Mouse (Mus musculus) stomach, embryonic 16.5 days (tissue): ENCODE data around the gene Eda. TPM values are rescaled to one million over a fixed set of nuclear protein-coding genes. Genes with fewer than 3 reads are reported as not detected.

Source experiments
- ATAC-seq: fragments of 200-750 bp; cut with Nextera tagmentation; 2 replicates; pipeline ENCODE4 v1.8.0; 2017; ENCODE audit warnings: moderate number of reproducible peaks, moderate TSS enrichment; ENCODE audit not compliant: insufficient read depth, low FRiP score
- H3K27ac ChIP-seq: fragments of 300-500 bp; sonication (generic); 2 replicates; pipeline ENCODE4 v1.5.1; 2014; ENCODE audit warnings: low read length
- H3K27me3 ChIP-seq: fragments of 300-500 bp; sonication (generic); 2 replicates; pipeline ENCODE4 v1.6.1; 2014; ENCODE audit warnings: low read length, control low read depth, mixed read lengths; ENCODE audit not compliant: control insufficient read depth, insufficient read depth
- H3K36me3 ChIP-seq: fragments of 300-500 bp; sonication (generic); 2 replicates; pipeline ENCODE4 v1.6.1; 2014; ENCODE audit warnings: low read length; ENCODE audit not compliant: control insufficient read depth, insufficient read depth
- H3K4me1 ChIP-seq: fragments of 300-500 bp; sonication (generic); 2 replicates; pipeline ENCODE4 v1.6.1; 2014; ENCODE audit warnings: low read length, control low read depth, mixed read lengths; ENCODE audit not compliant: control insufficient read depth, insufficient read depth
- H3K4me2 ChIP-seq: fragments of 300-500 bp; sonication (generic); 2 replicates; pipeline ENCODE4 v1.6.1; 2014; ENCODE audit warnings: low read depth, low read length, mixed read lengths
- H3K4me3 ChIP-seq: fragments of 300-500 bp; sonication (generic); replicated peaks from 2 replicates; pipeline ENCODE4 v1.5.1; 2014; ENCODE audit warnings: mild to moderate bottlenecking, low read length
- H3K9ac ChIP-seq: fragments of 300-500 bp; sonication (generic); 2 replicates; pipeline ENCODE4 v1.6.1; 2014; ENCODE audit warnings: low read length
- H3K9me3 ChIP-seq: fragments of 300-500 bp; sonication (generic); replicated peaks from 2 replicates; pipeline ENCODE4 v1.6.1; 2016; ENCODE audit warnings: low read length, control low read depth; ENCODE audit not compliant: control insufficient read depth
- WGBS: fragments of 180-500 bp; shearing (Covaris S2); extraction: QIAGEN DNeasy Blood & Tissue Kit; methylation state at CpG from one replicate; pipeline ENCODE4 v1.1.7; 2014; 5-methylcytosine and 5-hydroxymethylcytosine counted together
- microRNA counts: library from miRNA; unstranded; fragments of <30 nt; microRNA quantifications from one replicate; lab custom pipeline; 2016
- microRNA-seq: library from miRNA; unstranded; fragments of <30 nt; microRNA quantifications from one replicate; pipeline ENCODE4, GENCODE M21; 2016
- polyA plus RNA-seq: library from polyadenylated mRNA; unstranded; fragments of >200 nt; fragmentation: Nextera tagmentation; extraction: Ambion mirVana; gene quantifications from 2 replicates; pipeline ENCODE4 v1.2.1, GENCODE M21; 2015

Eda gene
- polyA plus RNA-seq, 1 experiment from 2014 or later, result 2.7 TPM

GRCm38 (mm10) chrX:100443532-100443931, 468.1 kb downstream of the Eda start:
- H3K4me2 ChIP-seq, result no peak overlapping the region
- H3K4me3 ChIP-seq, result no peak overlapping the region
- H3K27me3 ChIP-seq, result no peaks in the 10 kb centered on the region; the same call in 1 of the 2 replicates
- H3K9me3 ChIP-seq, result no peaks in the 10 kb centered on the region
- no peak overlapping the region for H3K9ac ChIP-seq
- no peak overlapping the region for H3K27ac ChIP-seq
- 86% methylated on average over 7 of the region's 7 CpGs for WGBS
- H3K4me1 ChIP-seq, result no peaks in the 10 kb centered on the region
- ATAC-seq, result no peak
- no peaks in the 10 kb centered on the region for H3K36me3 ChIP-seq

MicroRNAs encoded within 50 kb of the gene (microRNA counts, 519-probe panel; counts per million panel counts)
- 2,688 counts per million, percentile 59 among the panel's probes with 10 or more counts for microRNA mmu-miR-676 (lab: Ali Mortazavi, UCI)

Small RNAs within 50 kb of the gene (microRNA-seq; reads per million reads assigned to microRNA genes)
- gene Mir676, result 845 reads per million, percentile 75 among the genes with 10 or more reads in this experiment

Other genes with a start within 250 kb of the Eda start
- 0.11 and 0.15 TPM in 2 replicates for gene Tmem28, start 154.6 kb upstream of the Eda start, polyA plus RNA-seq